In genomic region chr4:65125341-65126332, GRCm38 (mm10) we compare ENCODE assay signal across 8 mouse cellular contexts. TPM values are rescaled to one million over a fixed set of nuclear protein-coding genes. Genes with fewer than 3 reads are reported as not detected.
DNase-seq lines count a peak whose midpoint lies in the region; ATAC-seq and TF ChIP-seq lines count a peak whose summit lies in the region.

No protein-coding gene starts in this region.

- H3K9ac ChIP-seq in liver, embryonic 11.5 days (ENCODE audit: low read depth, low read length): no peak overlapping the region

- peak; percentile 43 for DNase-seq in ovary, postnatal 14 days (ENCODE audit: low spot score)
- DNase-seq in ovary, postnatal 10 days (ENCODE audit: low spot score): no peak
- DNase-seq in embryonic facial prominence, embryonic 10.5 days (ENCODE audit: low spot score): peak; percentile 64
- DNase-seq in heart, embryonic 10.5 days (ENCODE audit: low spot score): peak; percentile 78
- DNase-seq in kidney, adult 2 months: peak; percentile 57
- DNase-seq in liver, embryonic 11.5 days (ENCODE audit: low spot score): peak; percentile 45
- DNase-seq in neural tube, embryonic 10.5 days (ENCODE audit: extremely low spot score, low spot score): peak; percentile 68
- no peak for DNase-seq in thymus, postnatal 25 days

- H3K27ac ChIP-seq in embryonic facial prominence, embryonic 10.5 days (replicated peaks): peak overlapping the region; percentile 69
- H3K27ac ChIP-seq in heart, embryonic 10.5 days: peak overlapping the region; percentile 81
- peak overlapping the region; percentile 76 for H3K27ac ChIP-seq in kidney, adult 2 months (ENCODE audit: insufficient read depth, low read depth, low read length)
- H3K27ac ChIP-seq in liver, embryonic 11.5 days (ENCODE audit: low read depth, low read length): no peak overlapping the region

- peak overlapping the region; percentile 68 for H3K4me3 ChIP-seq in embryonic facial prominence, embryonic 10.5 days
- peak overlapping the region; percentile 72 for H3K4me3 ChIP-seq in heart, embryonic 10.5 days
- peak overlapping the region; percentile 57 for H3K4me3 ChIP-seq in kidney, adult 2 months (ENCODE audit: insufficient read depth, low read depth, low read length)
- H3K4me3 ChIP-seq in liver, embryonic 11.5 days (ENCODE audit: low read depth, low read length): peak overlapping the region; percentile 55

- TF ChIP-seq POLR2A in kidney, adult 2 months (IDR thresholded peaks at IDR 0.05; ENCODE audit: low read depth, low read length): no peak

- no peak for TF ChIP-seq CTCF in kidney, adult 2 months (conservative IDR thresholded peaks at IDR 0.05; ENCODE audit: insufficient read depth, insufficient read length, low read depth, low read length)

- peaks cover 42% of the 10 kb centered on the region for H3K4me1 ChIP-seq in embryonic facial prominence, embryonic 10.5 days
- H3K4me1 ChIP-seq in heart, embryonic 10.5 days: peaks cover 19% of the 10 kb centered on the region; the same call in 1 of the 2 replicates
- peaks cover 10% of the 10 kb centered on the region for H3K4me1 ChIP-seq in kidney, adult 2 months (ENCODE audit: control insufficient read depth, insufficient read depth, low read length)
- peaks cover 3% of the 10 kb centered on the region; the same call in 1 of the 2 replicates for H3K4me1 ChIP-seq in liver, embryonic 11.5 days (replicated peaks; ENCODE audit: control insufficient read depth, insufficient read depth, low read length)

- no peaks in the 10 kb centered on the region for H3K36me3 ChIP-seq in embryonic facial prominence, embryonic 10.5 days (replicated peaks)
- no peaks in the 10 kb centered on the region for H3K36me3 ChIP-seq in heart, embryonic 10.5 days
- no peaks in the 10 kb centered on the region for H3K36me3 ChIP-seq in kidney, adult 2 months (ENCODE audit: control insufficient read depth, insufficient read depth, low read length)
- no peaks in the 10 kb centered on the region for H3K36me3 ChIP-seq in liver, embryonic 11.5 days (ENCODE audit: control insufficient read depth, insufficient read depth, low read length)

- H3K9me3 ChIP-seq in embryonic facial prominence, embryonic 10.5 days: no peaks in the 10 kb centered on the region
- H3K9me3 ChIP-seq in heart, embryonic 10.5 days: no peaks in the 10 kb centered on the region
- H3K9me3 ChIP-seq in liver, embryonic 11.5 days (ENCODE audit: control insufficient read depth, low read length): no peaks in the 10 kb centered on the region

- peaks cover 91% of the 10 kb centered on the region for H3K27me3 ChIP-seq in embryonic facial prominence, embryonic 10.5 days (replicated peaks; ENCODE audit: low read depth, poor library complexity, severe bottlenecking)
- peaks cover 48% of the 10 kb centered on the region for H3K27me3 ChIP-seq in heart, embryonic 10.5 days (ENCODE audit: insufficient read depth, poor library complexity, severe bottlenecking)
- H3K27me3 ChIP-seq in kidney, adult 2 months (replicated peaks; ENCODE audit: control insufficient read depth, insufficient read depth, low read length): peaks cover 4% of the 10 kb centered on the region; the same call in 1 of the 2 replicates
- peaks cover 39% of the 10 kb centered on the region for H3K27me3 ChIP-seq in liver, embryonic 11.5 days (replicated peaks; ENCODE audit: control insufficient read depth, insufficient read depth, low read length)

- peak overlapping the region; percentile 69 for H3K4me2 ChIP-seq in liver, embryonic 11.5 days

- under 1% methylated on average over 30 of the region's 30 CpGs for WGBS in embryonic facial prominence, embryonic 10.5 days
- WGBS in heart, embryonic 10.5 days: under 1% methylated on average over 30 of the region's 30 CpGs
- under 1% methylated on average over 30 of the region's 30 CpGs for WGBS in kidney, adult 2 months
- WGBS in liver, embryonic 11.5 days: under 1% methylated on average over 30 of the region's 30 CpGs

- 0 out of 2 replicates have a peak, but pooled peaks have one; percentile 14 for ATAC-seq in liver, embryonic 11.5 days (replicated peaks; ENCODE audit: low FRiP score)

RNA-seq across cellular contexts. Expression of gene Pappa, which starts 1.7 kb away (rescaled TPM):
- polyA plus RNA-seq in embryonic facial prominence, embryonic 10.5 days (2016; fragmentation: Nextera tagmentation; extraction: Ambion mirVana): 0.70 and 0.80 TPM in 2 replicates
- polyA plus RNA-seq in heart, embryonic 10.5 days (2016; fragmentation: Nextera tagmentation; extraction: Ambion mirVana): 0.92 and 1.1 TPM in 2 replicates
- 1.4 and 1.5 TPM in 2 replicates for polyA plus RNA-seq in kidney, adult 2 months (2012; rRNA removed)
- polyA plus RNA-seq in liver, embryonic 11.5 days (2014; fragmentation: Nextera tagmentation; extraction: Ambion mirVana): 0.36 and 0.40 TPM in 2 replicates

Comparison
In these comparisons a context has a peak if more than half of its experiments do, and no peak if none do; other contexts are left out.
1. DNase-seq: peak in ovary, postnatal 14 days (single experiment), embryonic facial prominence, embryonic 10.5 days (single experiment), heart, embryonic 10.5 days (single experiment), kidney, adult 2 months (single experiment), liver, embryonic 11.5 days (single experiment) and neural tube, embryonic 10.5 days (single experiment); none in ovary, postnatal 10 days (single experiment) and thymus, postnatal 25 days (single experiment).
2. Peak in every context shown above with its lines, with median percentiles within 50 percentile points of each other: H3K4me3 ChIP-seq.